Mouse (Mus musculus): ENCODE results near the gene Sept14.

GRCm38 (mm10) chr5:129650858-129651257 lies 57.5 kb downstream of the Sept14 start:
- TF ChIP-seq CTCF (conservative IDR thresholded peaks at IDR 0.05 in 1 of 2, IDR thresholded peaks at IDR 0.05 in 1 of 2; ENCODE audit: low read depth in 2 of 2, low read length in 2 of 2) (no peak), EP300 (IDR thresholded peaks at IDR 0.05; ENCODE audit: low read length) (no peak), USF1 (IDR thresholded peaks at IDR 0.05; ENCODE audit: low read depth, low read length) (no peak), ELF1 (IDR thresholded peaks at IDR 0.05; ENCODE audit: low read depth, low read length) (no peak), ETS1 (conservative IDR thresholded peaks at IDR 0.05; ENCODE audit: low read depth, low read length) (no peak), USF2 (conservative IDR thresholded peaks at IDR 0.05; ENCODE audit: low read depth, low read length) (no peak), MYC (IDR thresholded peaks at IDR 0.05; ENCODE audit: low read depth, low read length) (no peak)

All from CH12.LX (cell line).